In the genomic region with DNA sequence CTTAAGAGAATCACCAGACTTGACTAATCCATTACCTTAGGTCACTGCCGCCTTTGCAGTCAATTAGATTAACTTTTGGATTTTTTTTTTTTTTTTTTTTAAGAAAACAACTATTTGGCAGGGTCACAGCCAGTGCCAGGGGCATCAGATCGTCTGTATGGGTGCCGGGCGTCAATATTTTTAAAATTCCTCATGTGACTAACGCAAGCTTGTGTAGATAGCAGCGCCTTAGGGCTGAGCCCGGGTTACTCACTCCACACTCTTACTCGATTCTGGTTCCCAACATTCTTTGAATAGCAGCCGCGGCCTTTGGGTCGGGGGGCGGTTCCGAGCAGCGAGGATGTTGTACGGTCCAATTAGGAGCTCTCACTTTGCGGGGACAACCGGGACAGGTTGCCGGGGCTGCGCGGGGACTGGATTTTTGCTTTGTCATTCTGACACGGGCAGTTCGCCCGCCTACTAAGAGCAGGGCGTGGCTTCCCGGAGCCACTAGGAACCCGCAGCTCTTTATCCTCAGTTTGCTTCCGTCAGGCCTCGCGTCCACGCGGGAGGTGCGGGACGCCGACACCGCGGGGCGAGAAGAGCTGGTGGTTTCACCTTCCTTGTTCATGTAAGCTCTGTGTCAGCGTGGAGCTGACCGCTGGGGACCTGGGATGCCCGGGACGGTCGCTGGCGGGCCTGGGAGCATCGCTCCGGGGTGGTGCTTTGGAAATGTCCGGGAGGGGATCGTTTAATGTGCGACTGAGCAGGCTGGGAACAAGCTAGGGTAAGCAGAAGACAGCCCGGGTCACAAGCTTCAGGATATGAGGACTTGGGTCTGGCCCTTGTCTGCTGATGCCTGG, we compare ENCODE assay signal across 8 mouse cellular contexts. TPM values are rescaled to one million over a fixed set of nuclear protein-coding genes. Genes with fewer than 3 reads are reported as not detected.
DNase-seq lines count a peak whose midpoint lies in the region; ATAC-seq lines count a peak whose summit lies in the region.

No protein-coding gene starts in this region.

- H3K36me3 ChIP-seq in hindbrain, embryonic 12.5 days, result peaks cover 6% of the 10 kb centered on the region

- peak overlapping the region; percentile 60 for H3K4me2 ChIP-seq in hindbrain, embryonic 12.5 days (replicated peaks)

- H3K4me3 ChIP-seq in hindbrain, embryonic 12.5 days, result peak overlapping the region; percentile 76

- no peaks in the 10 kb centered on the region for H3K9me3 ChIP-seq in hindbrain, embryonic 12.5 days (replicated peaks)

- peaks cover 26% of the 10 kb centered on the region for H3K4me1 ChIP-seq in hindbrain, embryonic 12.5 days

- H3K27ac ChIP-seq in hindbrain, embryonic 12.5 days, result peak overlapping the region; percentile 91

- DNase-seq in Muller cell, postnatal 12 days (ENCODE audit: inconsistent ontology term), result peak; percentile 100
- DNase-seq in cerebellum, adult 9-11 months, result peak; percentile 96
- peak; percentile 86 to 95 for DNase-seq in frontal cortex, adult 2 months (ENCODE audit: extremely low spot score in 1 of 2, low spot score in 1 of 2)
- DNase-seq in layer of hippocampus, postnatal 14 days (ENCODE audit: low spot score in 2 of 2), result peak; percentile 89 to 94
- DNase-seq in lung, postnatal 14 days, result peak; percentile 89
- DNase-seq in retina, adult 2 months (ENCODE audit: low read depth, low spot score), result peak; percentile 69
- peak; percentile 80 to 88 for DNase-seq in thymus, postnatal 36 days

- H3K27me3 ChIP-seq in hindbrain, embryonic 12.5 days, result no peaks in the 10 kb centered on the region

- H3K9ac ChIP-seq in hindbrain, embryonic 12.5 days, result peak overlapping the region; percentile 86

- under 1% methylated on average over 49 of the region's 49 CpGs for WGBS in hindbrain, embryonic 12.5 days

- peak; percentile 83 for ATAC-seq in hindbrain, embryonic 12.5 days (ENCODE audit: low FRiP score)

RNA-seq across cellular contexts. Expression of gene Eid3, which starts 7.5 kb away (rescaled TPM):
- polyA plus RNA-seq in frontal cortex, adult 2 months (2012; rRNA removed), result 0.42 and 0.69 TPM in 2 replicates
- polyA plus RNA-seq in hindbrain, embryonic 12.5 days (2016; fragmentation: Nextera tagmentation; extraction: Ambion mirVana), result 0.53 and 0.59 TPM in 2 replicates
- total RNA-seq in layer of hippocampus, postnatal 14 days (2021), result 1 to 10 TPM; 1.8 to 2.8 TPM

RNA-seq across cellular contexts. Expression of gene Txnrd1, which starts 25.2 kb away (rescaled TPM):
- polyA plus RNA-seq in frontal cortex, adult 2 months (2012; rRNA removed), result 47.5 and 51.4 TPM in 2 replicates
- 155 TPM in 2 replicates for polyA plus RNA-seq in hindbrain, embryonic 12.5 days (2016; fragmentation: Nextera tagmentation; extraction: Ambion mirVana)
- 10 to 100 TPM; 57.7 to 62.8 TPM for total RNA-seq in layer of hippocampus, postnatal 14 days (2021)

Comparison
In these comparisons a context has a peak if more than half of its experiments do, and no peak if none do; other contexts are left out.
1. Peak in every context shown above with its lines: DNase-seq, ATAC-seq, H3K4me3 ChIP-seq and H3K27ac ChIP-seq.